Mouse (Mus musculus) midbrain, embryonic 11.5 days (tissue): ENCODE data around the gene Ndufs5. TPM values are rescaled to one million over a fixed set of nuclear protein-coding genes. Genes with fewer than 3 reads are reported as not detected.

Source experiments
- ATAC-seq: fragments of 200-750 bp; cut with Nextera tagmentation; 2 replicates; pipeline ENCODE4 v1.8.0; 2017; ENCODE audit warnings: moderate TSS enrichment, moderate library complexity; ENCODE audit not compliant: low FRiP score
- DNase-seq: peaks from one replicate; pipeline ENCODE4 v3.0.0; 2015; ENCODE audit warnings: low spot score; ENCODE audit errors: missing footprints
- H3K27ac ChIP-seq: fragments of 300-500 bp; sonication (generic); 2 replicates; pipeline ENCODE4 v1.5.1; 2014; ENCODE audit warnings: low read depth, low read length
- H3K27me3 ChIP-seq: fragments of 300-500 bp; sonication (generic); 2 replicates; pipeline ENCODE4 v1.6.1; 2014; ENCODE audit warnings: mild to moderate bottlenecking, low read length, moderate library complexity, mixed read lengths; ENCODE audit not compliant: control insufficient read depth, insufficient read depth
- H3K36me3 ChIP-seq: fragments of 300-500 bp; sonication (generic); 2 replicates; pipeline ENCODE4 v1.6.1; 2014; ENCODE audit warnings: mild to moderate bottlenecking, low read length, moderate library complexity, mixed read lengths; ENCODE audit not compliant: control insufficient read depth, insufficient read depth
- H3K4me1 ChIP-seq: fragments of 300-500 bp; sonication (generic); 2 replicates; pipeline ENCODE4 v1.6.1; 2014; ENCODE audit warnings: low read length; ENCODE audit not compliant: control insufficient read depth, insufficient read depth
- H3K4me2 ChIP-seq: fragments of 300-500 bp; sonication (generic); 2 replicates; pipeline ENCODE4 v1.6.1; 2014; ENCODE audit warnings: mild to moderate bottlenecking, moderate library complexity
- H3K4me3 ChIP-seq: fragments of 300-500 bp; sonication (generic); 2 replicates; pipeline ENCODE4 v1.5.1; 2014; ENCODE audit warnings: low read depth, low read length
- H3K9ac ChIP-seq: fragments of 300-500 bp; sonication (generic); 2 replicates; pipeline ENCODE4 v1.6.1; 2014; ENCODE audit warnings: low read length
- H3K9me3 ChIP-seq: fragments of 300-500 bp; sonication (generic); 2 replicates; pipeline ENCODE4 v1.6.1; 2016; ENCODE audit warnings: low read length; ENCODE audit not compliant: control insufficient read depth
- WGBS: fragments of 180-500 bp; shearing (Covaris S2); extraction: QIAGEN DNeasy Blood & Tissue Kit; methylation state at CpG from one replicate; pipeline ENCODE4 v1.1.7; 2014; 5-methylcytosine and 5-hydroxymethylcytosine counted together
- polyA plus RNA-seq: library from polyadenylated mRNA; unstranded; fragments of >200 nt; fragmentation: Nextera tagmentation; extraction: Ambion mirVana; gene quantifications from 2 replicates; pipeline ENCODE4 v1.2.1, GENCODE M21; 2014

Gene Ndufs5
- polyA plus RNA-seq, 1 experiment from 2014 or later = 315 TPM

DNA sequence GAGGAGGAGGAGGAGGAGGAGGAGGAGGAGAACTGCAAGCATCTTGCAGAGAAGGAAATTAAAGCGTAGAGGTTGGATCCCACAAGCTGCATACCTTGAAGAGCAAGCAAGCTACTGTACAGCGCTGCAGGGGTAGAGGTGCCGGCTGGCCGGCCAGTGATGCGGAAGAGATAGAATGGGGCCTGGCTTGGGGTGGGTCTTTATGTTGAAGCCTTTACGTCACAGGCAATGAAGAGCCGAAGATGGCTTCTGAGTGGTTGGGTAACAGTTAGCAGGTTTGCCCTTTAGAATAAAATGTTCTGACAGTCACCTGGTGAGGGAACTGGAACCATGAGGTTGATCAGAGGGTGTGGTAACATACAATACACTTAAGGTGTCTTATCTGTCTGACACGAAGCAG, 35.7 kb downstream of the Ndufs5 start:
- no peaks in the 10 kb centered on the region for H3K36me3 ChIP-seq
- ATAC-seq (no peak), DNase-seq (no peak)
- WGBS = 82% methylated on average over 8 of the region's 8 CpGs
- H3K4me1 ChIP-seq = peaks cover 12% of the 10 kb centered on the region
- no peak overlapping the region for H3K27ac ChIP-seq
- no peaks in the 10 kb centered on the region for H3K9me3 ChIP-seq
- peaks cover 8% of the 10 kb centered on the region for H3K27me3 ChIP-seq
- no peak overlapping the region for H3K4me3 ChIP-seq
- H3K4me2 ChIP-seq = no peak overlapping the region
- no peak overlapping the region for H3K9ac ChIP-seq

DNA sequence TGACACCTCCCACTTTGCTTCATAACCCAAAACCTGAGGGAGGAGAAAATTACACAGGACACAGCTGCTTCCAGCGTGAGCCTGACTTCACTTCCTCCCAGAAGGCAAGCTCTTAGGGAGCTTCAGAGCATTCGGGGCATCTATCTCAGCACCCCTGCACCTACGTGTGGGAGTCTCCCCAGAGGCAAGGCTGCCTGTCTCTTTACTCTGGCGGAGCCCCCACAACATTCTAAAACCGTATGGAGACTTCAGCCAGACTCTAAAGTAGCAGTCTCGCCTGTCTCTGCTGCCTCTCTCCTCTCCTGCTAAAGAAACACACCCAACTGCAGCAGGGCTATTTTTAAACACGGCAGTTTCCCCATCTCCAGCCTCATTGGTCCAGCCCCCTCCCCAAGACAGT, 37.0 kb downstream of the Ndufs5 start:
- ATAC-seq (no peak), DNase-seq (no peak)
- Histone ChIP-seq H3K4me3 (no peak overlapping the region), H3K27ac (no peak overlapping the region), H3K4me1 (peaks cover 13% of the 10 kb centered on the region), H3K27me3 (peaks cover 4% of the 10 kb centered on the region), H3K36me3 (no peaks in the 10 kb centered on the region), H3K9ac (no peak overlapping the region), H3K9me3 (no peaks in the 10 kb centered on the region), H3K4me2 (no peak overlapping the region)
- WGBS = 67% methylated on average over 7 of the region's 7 CpGs

DNA sequence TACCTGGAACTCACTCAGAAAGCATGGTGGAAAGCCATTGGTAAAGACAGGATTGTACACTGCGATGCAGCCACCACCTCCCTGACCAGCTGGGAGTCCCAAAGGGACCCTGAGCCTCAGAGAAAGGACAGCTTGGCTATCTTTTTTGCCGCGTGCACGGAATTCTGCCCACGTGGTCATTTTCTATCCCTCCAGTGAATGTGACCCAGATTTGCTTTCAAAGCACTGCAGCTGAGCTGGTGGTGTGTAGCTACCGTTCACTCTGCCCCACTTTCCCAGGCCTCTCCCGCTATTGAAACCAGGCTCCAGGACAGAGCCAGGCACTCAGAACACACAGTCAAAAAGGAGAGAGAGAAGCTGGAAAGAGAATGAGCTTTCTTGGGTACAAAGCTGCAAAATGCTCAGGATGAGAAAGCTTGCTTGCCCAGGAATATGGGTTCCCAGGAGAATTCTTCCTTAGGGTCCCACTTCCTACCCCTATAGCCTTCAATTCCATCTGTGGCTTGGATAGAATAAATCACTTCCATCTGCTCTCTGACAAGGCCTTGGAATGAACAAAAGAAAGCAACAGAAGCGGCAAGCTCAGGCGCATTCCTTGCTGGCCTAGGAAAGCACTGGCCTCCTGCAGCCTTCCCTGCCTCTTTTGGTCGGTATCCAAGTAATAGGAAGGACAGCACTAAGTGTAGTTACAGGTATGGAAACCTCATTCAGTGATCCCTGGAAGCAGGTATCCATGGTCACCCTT, 40.8 kb downstream of the Ndufs5 start:
- Histone ChIP-seq H3K36me3 (no peaks in the 10 kb centered on the region), H3K4me2 (no peak overlapping the region), H3K4me1 (peaks cover 10% of the 10 kb centered on the region), H3K27ac (peak overlapping the region; percentile 65), H3K9ac (peak overlapping the region; percentile 49), H3K4me3 (no peak overlapping the region), H3K27me3 (no peaks in the 10 kb centered on the region), H3K9me3 (no peaks in the 10 kb centered on the region)
- WGBS = 30% methylated on average over 10 of the region's 10 CpGs
- ATAC-seq (peak; percentile 46; the same call in 1 of the 2 replicates), DNase-seq (peak; percentile 92)

DNA sequence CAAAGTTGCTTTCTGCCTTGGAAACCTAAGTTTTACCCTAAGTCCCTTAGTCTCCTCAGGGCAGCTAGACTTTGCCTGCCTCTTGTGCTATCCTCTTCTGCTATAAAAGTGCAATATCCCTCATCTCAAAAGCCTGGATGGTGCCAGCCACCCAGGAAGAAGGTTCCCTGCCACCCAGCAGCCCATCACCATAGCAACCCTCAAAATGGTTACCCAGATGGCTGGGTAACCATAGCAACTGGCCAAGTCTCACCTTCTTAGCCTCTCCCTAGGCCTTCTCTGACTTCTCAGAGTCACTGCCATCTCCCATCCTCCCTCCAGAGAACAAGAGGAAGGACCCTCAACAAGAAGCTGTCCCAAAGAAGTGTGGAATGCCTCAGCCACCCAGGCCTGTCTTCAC, 47.4 kb downstream of the Ndufs5 start:
- Histone ChIP-seq H3K9me3 (no peaks in the 10 kb centered on the region), H3K36me3 (no peaks in the 10 kb centered on the region), H3K4me2 (no peak overlapping the region), H3K27me3 (no peaks in the 10 kb centered on the region), H3K4me1 (peaks cover 33% of the 10 kb centered on the region), H3K27ac (peak overlapping the region; percentile 5; the same call in 1 of the 2 replicates), H3K4me3 (no peak overlapping the region), H3K9ac (peak overlapping the region; percentile 27; the same call in 1 of the 2 replicates)
- DNase-seq (peak; percentile 88), ATAC-seq (no peak)

DNA sequence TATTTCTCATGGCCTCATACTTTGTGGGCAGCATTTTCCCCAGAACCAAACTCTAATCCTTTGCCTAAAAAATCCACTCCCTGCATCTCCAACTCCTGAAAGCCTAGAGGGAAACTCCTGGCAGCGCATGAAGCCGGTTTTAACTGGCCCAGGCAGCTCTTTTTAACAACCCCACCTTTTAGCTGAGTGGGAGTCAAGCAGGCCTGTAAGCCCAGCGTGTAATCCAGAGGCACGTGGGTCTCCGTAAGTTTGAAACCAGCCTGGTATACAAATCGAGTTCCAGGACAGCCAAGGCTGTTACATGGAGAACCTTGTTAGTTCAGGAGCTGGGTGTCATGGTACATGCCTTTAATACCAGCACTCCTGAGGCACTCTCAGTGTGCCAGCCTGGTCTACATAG, 48.3 kb downstream of the Ndufs5 start:
- Histone ChIP-seq H3K27me3 (no peaks in the 10 kb centered on the region), H3K4me1 (peaks cover 35% of the 10 kb centered on the region), H3K4me2 (no peak overlapping the region), H3K36me3 (no peaks in the 10 kb centered on the region), H3K9me3 (no peaks in the 10 kb centered on the region), H3K4me3 (no peak overlapping the region), H3K9ac (peak overlapping the region; percentile 5; the same call in 1 of the 2 replicates), H3K27ac (no peak overlapping the region)
- 65% methylated on average over 6 of the region's 6 CpGs for WGBS
- DNase-seq = no peak
- ATAC-seq = no peak

DNA sequence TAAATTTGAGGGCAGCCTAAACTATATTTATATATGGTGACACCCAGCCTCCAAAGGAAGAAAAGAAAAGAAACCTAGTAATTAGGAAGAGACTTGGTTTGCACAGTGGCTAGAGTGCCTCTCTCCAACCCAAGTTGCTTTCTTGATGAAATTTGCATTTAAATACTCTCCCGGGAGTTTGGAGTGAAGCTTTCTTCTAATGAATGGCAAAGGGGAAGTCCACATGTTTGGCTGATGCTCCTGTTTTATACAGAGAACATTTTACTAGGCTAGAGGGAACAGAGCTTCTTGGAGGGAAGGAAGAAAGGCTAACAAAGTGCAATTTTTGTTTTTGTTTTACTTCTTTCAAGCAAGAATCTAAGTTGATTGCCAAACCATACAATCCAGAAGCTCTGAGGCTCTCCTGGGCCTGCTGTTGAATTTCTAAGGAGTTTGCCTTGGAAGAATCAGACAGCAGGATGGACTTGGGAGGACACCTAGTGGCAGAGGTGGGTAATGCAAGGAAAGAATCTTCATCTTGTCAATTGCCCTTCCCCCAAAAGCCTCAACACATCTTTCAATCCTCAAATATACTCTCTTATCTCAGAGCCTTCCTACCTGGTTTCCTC, 50.6 kb downstream of the Ndufs5 start:
- Histone ChIP-seq H3K27me3 (no peaks in the 10 kb centered on the region), H3K4me1 (peaks cover 44% of the 10 kb centered on the region), H3K4me3 (no peak overlapping the region), H3K27ac (peak overlapping the region; percentile 65; the same call in 1 of the 2 replicates), H3K36me3 (no peaks in the 10 kb centered on the region), H3K9ac (peak overlapping the region; percentile 52; the same call in 1 of the 2 replicates), H3K4me2 (no peak overlapping the region; the same call in 1 of the 2 replicates), H3K9me3 (no peaks in the 10 kb centered on the region)
- DNase-seq (peak; percentile 99), ATAC-seq (no peak)
- WGBS = 7% methylated on average over 1 of the region's 1 CpGs

DNA sequence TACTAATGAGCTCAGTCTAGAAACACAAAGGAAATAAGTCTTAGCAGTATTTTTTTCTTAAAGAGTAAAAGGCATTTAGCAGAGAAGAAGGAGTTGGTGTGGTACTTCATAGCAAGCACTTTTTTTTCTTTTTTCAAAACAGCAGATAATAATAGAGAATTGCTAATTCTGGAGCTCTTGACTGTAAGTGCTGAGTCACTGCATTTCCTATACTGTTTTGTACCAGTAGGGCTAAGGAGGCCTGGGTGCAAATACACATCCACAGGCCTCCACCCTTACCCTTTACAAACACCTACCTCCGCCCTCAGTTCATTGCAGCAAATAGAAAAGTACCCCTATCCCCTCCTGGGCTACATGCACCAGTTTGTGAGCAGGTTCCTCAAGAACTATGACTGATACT, 51.5 kb downstream of the Ndufs5 start:
- peak overlapping the region; percentile 65; the same call in 1 of the 2 replicates for H3K27ac ChIP-seq
- no peak overlapping the region for H3K4me3 ChIP-seq
- H3K36me3 ChIP-seq = no peaks in the 10 kb centered on the region
- no peak for ATAC-seq
- DNase-seq = peak; percentile 89
- H3K27me3 ChIP-seq = no peaks in the 10 kb centered on the region
- H3K4me2 ChIP-seq = no peak overlapping the region; the same call in 1 of the 2 replicates
- WGBS = 70% methylated on average over 1 of the region's 1 CpGs
- H3K9ac ChIP-seq = peak overlapping the region; percentile 52; the same call in 1 of the 2 replicates
- peaks cover 53% of the 10 kb centered on the region for H3K4me1 ChIP-seq
- no peaks in the 10 kb centered on the region for H3K9me3 ChIP-seq

DNA sequence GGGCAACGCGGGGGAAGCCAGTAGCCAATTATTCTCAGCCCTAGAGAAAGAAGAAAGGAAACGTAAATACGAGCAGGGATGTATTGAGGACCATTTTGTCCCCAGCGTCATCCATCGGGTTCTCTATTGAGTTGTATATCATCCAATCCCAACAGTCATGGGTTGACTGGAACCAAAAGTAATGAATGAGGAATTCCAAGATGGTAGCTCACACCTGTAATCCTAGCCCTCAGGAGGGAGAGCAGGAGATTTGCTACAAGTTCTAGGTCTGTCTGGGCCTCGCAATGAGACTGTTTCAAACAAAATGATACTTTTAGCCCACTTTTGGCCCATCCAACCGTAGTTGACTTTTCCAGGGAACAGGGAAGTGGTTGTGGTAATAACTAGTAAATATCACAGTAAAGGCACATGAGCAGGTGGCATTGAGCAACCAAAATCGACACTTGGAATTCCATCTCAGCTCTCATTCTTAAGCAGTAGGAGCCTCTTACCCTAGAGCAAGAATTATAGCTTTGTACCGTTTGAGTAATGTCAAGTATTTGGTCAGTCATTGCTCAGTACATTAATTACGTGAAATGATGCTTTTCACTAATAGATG, 52.2 kb downstream of the Ndufs5 start:
- Histone ChIP-seq H3K4me1 (peaks cover 53% of the 10 kb centered on the region), H3K9me3 (no peaks in the 10 kb centered on the region), H3K9ac (peak overlapping the region; percentile 100), H3K4me3 (peak overlapping the region; percentile 97), H3K27me3 (no peaks in the 10 kb centered on the region), H3K4me2 (peak overlapping the region; percentile 79), H3K36me3 (no peaks in the 10 kb centered on the region), H3K27ac (peak overlapping the region; percentile 100)
- ATAC-seq = peak; percentile 0; the same call in 1 of the 2 replicates
- peak; percentile 95 for DNase-seq
- 32% methylated on average over 11 of the region's 11 CpGs for WGBS
